Mouse (Mus musculus): ENCODE results near the gene Neo1. TPM values are rescaled to one million over a fixed set of nuclear protein-coding genes. Genes with fewer than 3 reads are reported as not detected.

Gene Neo1
- polyA plus RNA-seq, 1 experiment from 2014 or later, result 1.5 TPM

DNA sequence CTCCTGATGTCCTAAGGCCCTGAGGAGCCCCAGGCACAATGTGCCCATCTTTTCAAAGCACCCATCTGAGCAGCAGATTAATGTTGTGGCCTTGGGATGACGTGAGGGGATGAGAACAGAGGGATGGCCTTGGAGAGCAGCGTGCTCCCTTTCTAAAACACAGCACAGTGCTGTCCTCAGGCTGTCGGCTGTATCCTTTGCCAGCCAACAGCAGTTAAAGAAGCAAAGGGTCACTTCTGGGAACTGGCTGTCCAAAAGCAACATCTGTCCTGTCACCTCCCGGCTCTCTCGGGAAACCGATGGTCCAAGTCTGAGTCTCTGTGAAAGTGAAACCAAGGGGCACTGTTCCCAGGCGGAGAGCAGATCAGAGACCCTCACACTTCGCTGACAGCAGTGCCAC is 20.0 kb upstream of the Neo1 start:
- H3K4me2 ChIP-seq, result no peak overlapping the region
- WGBS (ENCODE audit: insufficient replicate concordance), result 63% methylated on average over 8 of the region's 8 CpGs
- H3K4me1 ChIP-seq (replicated peaks), result no peaks in the 10 kb centered on the region
- ATAC-seq (ENCODE audit: low read depth) (no peak), DNase-seq (no peak)
- H3K9me3 ChIP-seq (replicated peaks), result no peaks in the 10 kb centered on the region
- H3K4me3 ChIP-seq (replicated peaks), result no peak overlapping the region
- H3K36me3 ChIP-seq, result no peaks in the 10 kb centered on the region
- H3K27me3 ChIP-seq, result no peaks in the 10 kb centered on the region
- H3K9ac ChIP-seq, result no peak overlapping the region
- H3K27ac ChIP-seq, result no peak overlapping the region

DNA sequence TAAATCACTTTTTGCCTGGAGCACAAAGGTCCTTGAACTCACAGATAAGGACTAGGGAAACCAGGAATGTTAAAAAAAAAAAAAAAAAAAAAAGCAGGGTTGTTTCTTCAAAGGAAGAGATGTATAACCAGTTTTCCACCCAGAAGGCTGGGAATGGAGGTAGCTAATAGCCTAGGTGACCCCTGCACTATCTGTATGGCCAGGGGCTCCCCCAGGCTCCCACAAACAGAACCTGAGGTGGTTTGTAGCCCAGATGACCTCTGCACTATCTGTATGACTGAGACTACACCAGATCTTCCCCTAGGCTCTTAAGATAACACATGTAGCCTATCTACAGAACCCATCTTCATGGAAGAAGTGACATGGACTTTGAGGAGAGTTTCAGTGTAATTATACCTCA is 5.6 kb upstream of the Neo1 start:
- ATAC-seq (ENCODE audit: low read depth) (no peak), DNase-seq (no peak)
- peaks cover 29% of the 10 kb centered on the region for H3K27me3 ChIP-seq
- H3K9ac ChIP-seq, result no peak overlapping the region
- H3K27ac ChIP-seq, result no peak overlapping the region
- H3K9me3 ChIP-seq (replicated peaks), result no peaks in the 10 kb centered on the region
- no peaks in the 10 kb centered on the region for H3K4me1 ChIP-seq (replicated peaks)
- H3K4me2 ChIP-seq, result no peak overlapping the region
- no peaks in the 10 kb centered on the region for H3K36me3 ChIP-seq
- no peak overlapping the region for H3K4me3 ChIP-seq (replicated peaks)

DNA sequence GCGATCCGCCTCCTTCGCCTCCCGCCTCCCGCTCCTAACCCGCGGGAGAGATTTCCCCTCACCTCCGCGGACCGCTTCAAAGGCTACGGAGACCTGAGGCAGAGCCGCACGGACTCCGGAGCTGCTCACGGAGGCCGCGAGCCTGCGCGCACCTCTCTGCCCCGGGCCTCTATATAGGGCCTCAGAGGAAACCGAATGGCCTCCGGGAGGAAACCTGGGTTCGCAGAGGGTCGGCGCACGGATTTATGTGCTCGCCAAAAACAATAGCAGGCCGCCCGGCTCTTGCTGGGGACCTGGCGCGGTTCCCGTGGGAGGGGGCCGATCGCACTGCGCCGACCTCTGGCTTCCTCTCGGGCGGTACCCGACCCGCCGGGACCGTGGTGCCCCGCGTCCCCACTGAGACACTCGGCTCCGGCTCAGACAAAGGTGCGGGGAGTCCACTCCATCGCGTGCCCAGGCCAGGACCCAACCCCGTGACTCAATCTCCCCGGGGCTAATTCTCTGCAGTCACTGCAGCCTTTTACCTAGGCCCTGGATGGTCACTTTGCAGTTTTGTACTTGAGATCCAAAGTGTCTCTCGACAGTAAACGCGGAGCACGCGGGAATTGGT is 596 bp upstream of the Neo1 start:
- Histone ChIP-seq H3K9me3 (replicated peaks) (no peaks in the 10 kb centered on the region), H3K4me3 (replicated peaks) (peak overlapping the region; percentile 63), H3K4me1 (replicated peaks) (peaks cover 4% of the 10 kb centered on the region; the same call in 1 of the 2 replicates), H3K27ac (peak overlapping the region; percentile 69), H3K36me3 (no peaks in the 10 kb centered on the region), H3K9ac (peak overlapping the region; percentile 63), H3K4me2 (peak overlapping the region; percentile 68), H3K27me3 (peaks cover 69% of the 10 kb centered on the region)
- DNase-seq (no peak), ATAC-seq (ENCODE audit: low read depth) (peak; percentile 59)
- 1% methylated on average over 56 of the region's 56 CpGs for WGBS (ENCODE audit: insufficient replicate concordance)

DNA sequence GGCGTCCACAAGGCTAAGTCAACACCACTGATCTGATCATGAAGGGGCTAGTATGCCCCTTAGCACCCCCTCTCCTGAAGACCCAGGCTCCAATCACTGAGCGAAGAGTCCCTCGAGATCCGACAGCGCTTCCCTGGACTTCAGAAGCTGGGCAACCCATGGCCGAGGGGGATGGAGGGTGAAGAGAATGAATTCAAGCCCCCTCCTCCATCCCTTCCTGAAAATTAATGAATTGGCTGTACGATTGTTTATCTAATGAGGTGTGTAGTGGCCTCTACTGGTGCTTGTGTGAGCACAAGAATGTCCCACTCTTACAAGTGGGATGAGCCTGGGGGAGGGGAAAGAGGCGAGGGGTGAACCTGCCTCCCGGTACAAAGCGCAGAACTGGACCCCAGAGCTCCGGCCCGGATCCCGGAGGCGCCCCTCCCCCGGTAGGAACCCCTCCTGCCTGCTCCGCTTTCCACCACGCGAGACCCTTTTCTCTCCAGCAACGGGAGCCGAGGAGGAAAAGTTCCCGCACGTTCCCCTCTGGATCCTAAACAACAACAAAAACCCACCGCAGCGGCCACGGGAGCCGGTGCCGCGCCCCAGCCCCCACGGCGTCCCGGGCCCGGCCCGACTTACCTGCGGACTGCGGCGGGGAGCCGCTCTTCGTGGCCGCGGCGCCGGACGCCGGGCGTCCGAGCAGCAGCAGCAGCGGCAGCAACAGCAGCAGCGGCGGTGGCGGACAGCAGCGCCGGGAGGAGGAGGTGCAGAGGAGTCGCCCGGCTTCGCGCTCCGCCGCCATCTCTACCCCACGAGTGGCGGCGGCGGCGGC is 691 bp downstream of the Neo1 start:
- no peak for DNase-seq
- no peaks in the 10 kb centered on the region for H3K9me3 ChIP-seq (replicated peaks)
- H3K4me1 ChIP-seq (replicated peaks), result peaks cover 4% of the 10 kb centered on the region; the same call in 1 of the 2 replicates
- peaks cover 69% of the 10 kb centered on the region for H3K27me3 ChIP-seq
- peak overlapping the region; percentile 63 for H3K9ac ChIP-seq
- H3K36me3 ChIP-seq, result no peaks in the 10 kb centered on the region
- under 1% methylated on average over 62 of the region's 63 CpGs for WGBS (ENCODE audit: insufficient replicate concordance)
- ATAC-seq (ENCODE audit: low read depth), result no peak; the same call in 1 of the 2 replicates
- peak overlapping the region; percentile 68 for H3K4me2 ChIP-seq
- peak overlapping the region; percentile 63 for H3K4me3 ChIP-seq (replicated peaks)
- peak overlapping the region; percentile 69 for H3K27ac ChIP-seq

DNA sequence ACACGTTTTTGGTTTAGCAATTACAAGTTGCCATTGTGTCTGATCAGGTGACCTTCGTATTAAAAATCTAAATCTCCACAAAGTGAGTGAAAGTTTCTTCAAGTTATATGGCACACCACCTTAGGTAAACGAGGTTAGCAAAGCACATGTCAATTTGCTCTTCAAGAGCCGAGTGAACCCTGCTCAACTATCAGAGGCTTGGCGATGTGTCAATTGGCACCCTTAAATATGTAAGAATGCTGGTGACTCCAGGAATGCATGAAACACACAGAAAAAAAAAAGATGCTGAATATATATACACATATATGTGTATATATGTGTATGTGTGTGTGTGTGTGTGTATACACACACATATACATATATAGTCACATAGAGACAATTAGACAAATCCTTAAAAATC is 1.4 kb downstream of the Neo1 start:
- 43% methylated on average over 5 of the region's 5 CpGs for WGBS (ENCODE audit: insufficient replicate concordance)
- no peak overlapping the region for H3K4me2 ChIP-seq
- H3K4me3 ChIP-seq (replicated peaks), result no peak overlapping the region; the same call in 1 of the 2 replicates
- no peak for DNase-seq
- ATAC-seq (ENCODE audit: low read depth), result no peak
- no peaks in the 10 kb centered on the region for H3K36me3 ChIP-seq
- no peaks in the 10 kb centered on the region for H3K9me3 ChIP-seq (replicated peaks)
- peaks cover 68% of the 10 kb centered on the region for H3K27me3 ChIP-seq
- no peak overlapping the region for H3K27ac ChIP-seq
- no peak overlapping the region for H3K9ac ChIP-seq
- peaks cover 4% of the 10 kb centered on the region; the same call in 1 of the 2 replicates for H3K4me1 ChIP-seq (replicated peaks)

DNA sequence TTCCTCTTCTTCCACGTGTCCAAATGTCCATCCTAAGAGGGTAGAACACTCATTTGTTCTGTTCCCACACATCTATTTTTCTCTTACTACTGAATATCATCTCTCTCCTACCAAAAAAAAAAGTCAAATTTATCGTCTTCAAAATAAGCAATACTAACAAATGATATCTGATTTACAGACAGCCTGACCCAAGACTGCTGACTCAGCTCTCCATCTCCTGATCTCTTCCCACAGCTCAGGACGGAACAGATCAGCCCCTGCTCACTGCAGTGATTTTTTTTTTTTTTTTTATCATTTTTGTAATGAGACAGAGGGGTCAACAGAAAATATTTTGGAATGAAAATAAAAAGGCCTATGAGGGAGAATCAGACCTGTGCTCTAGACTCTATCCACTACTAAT is 2.7 kb downstream of the Neo1 start:
- Histone ChIP-seq H3K9me3 (replicated peaks) (no peaks in the 10 kb centered on the region), H3K36me3 (no peaks in the 10 kb centered on the region), H3K4me3 (replicated peaks) (no peak overlapping the region), H3K27me3 (peaks cover 57% of the 10 kb centered on the region), H3K4me1 (replicated peaks) (peaks cover 4% of the 10 kb centered on the region; the same call in 1 of the 2 replicates), H3K4me2 (no peak overlapping the region), H3K27ac (no peak overlapping the region), H3K9ac (no peak overlapping the region)
- no peak for ATAC-seq (ENCODE audit: low read depth)
- WGBS (ENCODE audit: insufficient replicate concordance), result 31% methylated on average over 3 of the region's 3 CpGs
- DNase-seq, result no peak

DNA sequence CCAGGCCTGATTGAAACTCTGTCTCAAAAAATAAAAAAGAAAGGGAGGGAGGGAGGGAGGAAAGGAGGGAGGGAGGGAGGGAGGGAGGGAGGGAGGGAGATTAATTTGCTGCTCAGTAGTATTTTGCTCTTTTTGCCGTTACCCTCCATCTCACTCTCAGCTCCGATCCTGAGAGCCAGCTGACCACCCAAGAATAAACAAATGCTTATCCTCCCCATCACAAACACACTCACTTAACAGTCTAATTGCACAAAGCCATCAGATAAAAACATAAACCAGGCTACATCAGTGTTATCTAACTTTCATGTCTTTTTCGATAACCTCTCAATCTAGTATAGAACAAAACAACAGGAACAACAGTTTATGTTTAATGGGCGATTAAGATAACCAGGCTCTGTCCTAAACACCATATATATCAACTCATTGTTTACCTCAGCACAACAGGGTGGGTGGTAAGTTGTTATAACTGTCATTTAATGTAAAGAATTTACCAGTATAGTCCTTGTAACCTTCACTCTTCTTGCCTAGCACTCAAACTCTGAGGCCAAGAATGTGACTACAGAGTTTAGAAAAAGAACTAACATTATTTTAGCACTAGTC is 11.9 kb downstream of the Neo1 start:
- Histone ChIP-seq H3K4me3 (replicated peaks) (no peak overlapping the region), H3K4me2 (no peak overlapping the region), H3K27ac (no peak overlapping the region), H3K9ac (no peak overlapping the region), H3K27me3 (no peaks in the 10 kb centered on the region), H3K9me3 (replicated peaks) (no peaks in the 10 kb centered on the region), H3K36me3 (no peaks in the 10 kb centered on the region), H3K4me1 (replicated peaks) (no peaks in the 10 kb centered on the region)
- no peak for DNase-seq
- WGBS (ENCODE audit: insufficient replicate concordance), result 60% methylated on average over 4 of the region's 4 CpGs
- no peak for ATAC-seq (ENCODE audit: low read depth)

DNA sequence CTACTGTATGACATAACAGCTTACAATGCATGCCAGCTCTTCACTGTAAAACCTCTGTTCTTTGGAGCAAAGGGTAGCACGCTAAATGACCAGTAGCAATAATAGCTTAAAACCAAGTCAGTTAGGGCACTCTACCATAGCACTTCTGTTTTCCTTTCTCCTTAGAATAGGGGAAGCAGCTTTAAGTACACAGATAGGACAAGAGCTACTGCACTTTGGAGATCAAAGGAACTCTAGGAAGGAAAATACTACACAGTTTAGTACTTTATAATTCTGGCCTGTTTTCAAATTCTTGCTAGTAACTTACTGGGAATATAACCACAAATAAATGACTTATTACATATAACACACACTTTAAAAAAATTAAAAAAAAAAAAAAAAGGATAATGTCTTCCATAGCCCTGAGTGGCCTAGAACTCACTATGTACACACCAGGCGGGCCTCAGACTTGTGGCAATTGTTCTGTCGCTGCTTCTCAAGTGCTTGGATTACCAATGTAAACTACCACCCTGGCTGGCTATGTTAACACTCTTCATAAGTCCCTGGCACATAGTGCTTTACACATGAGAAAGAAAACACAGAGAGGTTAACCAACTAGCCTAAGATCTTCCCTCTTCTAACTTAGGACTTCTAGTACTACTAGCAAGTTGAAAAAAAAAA is 20.1 kb downstream of the Neo1 start:
- Histone ChIP-seq H3K36me3 (no peaks in the 10 kb centered on the region), H3K27me3 (no peaks in the 10 kb centered on the region), H3K4me1 (replicated peaks) (no peaks in the 10 kb centered on the region), H3K27ac (no peak overlapping the region), H3K4me2 (no peak overlapping the region), H3K9me3 (replicated peaks) (no peaks in the 10 kb centered on the region), H3K4me3 (replicated peaks) (no peak overlapping the region), H3K9ac (no peak overlapping the region)
- ATAC-seq (ENCODE audit: low read depth) (no peak), DNase-seq (no peak)
- 59% methylated on average over 3 of the region's 3 CpGs for WGBS (ENCODE audit: insufficient replicate concordance)

DNA sequence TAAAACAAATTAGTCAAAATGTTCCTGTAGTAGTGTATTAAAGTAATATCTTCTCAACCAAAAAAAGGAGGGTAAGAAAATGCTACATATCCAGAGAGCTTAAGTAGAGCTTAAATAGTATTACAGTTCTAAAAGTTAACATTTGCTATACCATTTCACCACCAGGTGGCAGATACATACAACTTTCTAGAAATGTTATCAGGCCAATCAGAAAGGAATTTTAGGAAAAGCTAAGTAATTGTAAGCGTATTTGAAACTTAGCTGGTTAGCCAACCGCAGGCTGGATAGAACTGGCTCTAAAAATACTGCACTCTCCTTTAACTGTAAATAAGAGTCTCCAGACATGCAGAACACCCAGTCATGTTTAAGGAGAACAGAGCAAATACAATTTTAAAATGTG is 22.9 kb downstream of the Neo1 start:
- no peaks in the 10 kb centered on the region for H3K4me1 ChIP-seq (replicated peaks)
- H3K9me3 ChIP-seq (replicated peaks), result no peaks in the 10 kb centered on the region
- DNase-seq (no peak), ATAC-seq (ENCODE audit: low read depth) (no peak)
- no peaks in the 10 kb centered on the region for H3K36me3 ChIP-seq
- WGBS (ENCODE audit: insufficient replicate concordance), result 14% methylated on average over 2 of the region's 2 CpGs
- no peaks in the 10 kb centered on the region for H3K27me3 ChIP-seq
- no peak overlapping the region for H3K4me3 ChIP-seq (replicated peaks)
- H3K9ac ChIP-seq, result no peak overlapping the region
- no peak overlapping the region for H3K4me2 ChIP-seq
- H3K27ac ChIP-seq, result no peak overlapping the region

DNA sequence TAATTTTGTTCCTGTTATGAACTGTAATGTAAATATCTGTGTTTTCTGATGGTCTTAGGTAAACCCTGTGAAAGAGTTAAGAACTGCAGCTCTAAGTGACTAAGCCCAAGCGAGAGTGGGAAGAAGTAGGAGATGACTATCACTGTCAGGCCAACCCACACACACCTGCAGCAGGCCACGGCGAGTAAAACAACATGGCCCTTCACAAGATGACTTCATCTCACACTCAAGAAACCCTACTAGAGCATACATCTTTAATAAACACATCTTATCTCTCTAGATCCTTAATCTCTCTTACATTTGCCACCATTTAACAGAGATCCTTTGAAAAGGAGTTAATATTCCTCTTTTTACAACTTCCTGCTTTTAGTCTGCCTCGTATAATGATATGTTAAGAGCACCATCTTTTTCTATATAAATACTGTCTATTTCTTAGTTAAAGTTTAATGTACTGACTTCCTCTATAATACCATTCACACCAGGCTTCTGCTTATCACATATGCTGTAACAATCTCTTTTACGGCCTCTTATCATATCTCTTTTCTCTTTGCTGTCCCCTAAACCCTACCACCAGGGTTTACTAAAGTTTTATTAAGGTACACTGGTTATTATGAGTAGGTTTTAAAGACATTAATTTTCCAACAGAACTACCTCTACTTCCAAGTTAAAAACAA is 46.8 kb downstream of the Neo1 start:
- 64% methylated on average over 5 of the region's 5 CpGs for WGBS (ENCODE audit: insufficient replicate concordance)

DNA sequence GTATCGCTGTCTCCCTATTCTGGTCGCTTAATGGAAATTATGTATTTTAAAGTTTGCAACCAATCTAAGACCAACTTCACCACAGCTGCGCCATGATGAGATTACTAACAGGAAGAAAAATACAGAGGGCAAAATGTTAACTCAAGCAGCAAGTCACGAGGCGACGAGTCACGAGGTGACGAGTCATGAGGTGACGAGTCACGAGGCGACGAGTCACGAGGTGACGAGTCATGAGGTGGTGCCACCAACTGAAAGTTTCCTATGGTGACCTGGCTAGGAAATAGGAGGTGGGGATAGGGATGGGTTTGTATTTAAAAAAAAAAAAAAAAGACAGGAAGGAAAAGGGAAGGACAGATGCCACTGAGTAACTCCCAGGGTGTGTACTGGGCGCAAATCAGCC is 57.2 kb downstream of the Neo1 start:
- Histone ChIP-seq H3K4me1 (replicated peaks) (no peaks in the 10 kb centered on the region), H3K9me3 (replicated peaks) (no peaks in the 10 kb centered on the region), H3K9ac (no peak overlapping the region), H3K4me3 (replicated peaks) (no peak overlapping the region), H3K4me2 (no peak overlapping the region), H3K27ac (no peak overlapping the region), H3K36me3 (no peaks in the 10 kb centered on the region), H3K27me3 (no peaks in the 10 kb centered on the region)
- DNase-seq (no peak), ATAC-seq (ENCODE audit: low read depth) (no peak)
- WGBS (ENCODE audit: insufficient replicate concordance), result 80% methylated on average over 15 of the region's 15 CpGs

More for the DNA sequence above, 46.8 kb downstream of the Neo1 start:
- ATAC-seq (ENCODE audit: low read depth), result no peak
- Histone ChIP-seq H3K4me3 (replicated peaks) (no peak overlapping the region), H3K9ac (no peak overlapping the region), H3K4me2 (no peak overlapping the region), H3K27ac (no peak overlapping the region), H3K36me3 (no peaks in the 10 kb centered on the region), H3K9me3 (replicated peaks) (no peaks in the 10 kb centered on the region), H3K27me3 (no peaks in the 10 kb centered on the region), H3K4me1 (replicated peaks) (no peaks in the 10 kb centered on the region)
- DNase-seq, result no peak
